Mouse (Mus musculus) layer of hippocampus, adult 9-10 months (tissue): ENCODE data around the gene Dscam.

ENCODE experiments used
- DNase-seq: peaks from one replicate; pipeline ENCODE4 v3.0.0; 2022; ENCODE audit warnings: low spot score

The Dscam gene

DNA sequence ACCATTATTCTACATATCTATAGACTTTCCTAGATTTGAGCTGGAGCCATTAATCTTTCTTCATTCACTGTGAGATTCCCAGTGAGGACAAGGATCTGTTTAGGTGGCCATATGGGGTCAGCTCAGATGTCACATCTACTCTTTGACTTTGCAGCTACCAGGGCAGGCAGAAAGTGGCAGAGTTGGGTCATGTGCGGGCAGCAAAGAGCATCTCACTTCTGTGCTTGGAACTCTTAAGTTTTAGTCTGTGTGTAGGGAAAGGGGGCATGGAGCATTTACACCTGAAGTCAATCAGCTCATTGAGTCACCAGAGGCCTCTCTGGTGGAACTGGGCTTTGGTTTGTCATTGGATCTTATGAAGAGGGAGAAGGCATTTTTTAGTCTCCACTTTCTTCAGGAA is 612.2 kb downstream of the Dscam start:
- no peak for DNase-seq

DNA sequence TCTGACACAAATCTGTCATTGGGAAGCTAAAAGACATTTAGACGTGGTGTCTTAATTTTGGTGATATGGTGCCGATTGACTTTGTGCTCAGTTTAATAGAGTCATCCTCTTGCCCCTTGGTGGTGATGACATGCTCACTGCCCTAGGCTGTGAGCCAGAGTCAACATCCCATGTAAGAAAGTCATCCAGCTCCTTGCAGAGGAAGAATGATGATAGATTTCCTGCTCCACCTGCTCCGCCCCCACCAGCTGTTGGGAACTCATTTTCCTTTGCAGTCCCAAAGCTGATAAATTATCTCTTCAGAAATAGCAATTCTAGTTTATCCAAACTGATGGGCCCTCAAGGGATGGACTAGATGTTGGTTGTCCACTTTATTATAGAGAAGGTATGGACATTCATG is 613.9 kb downstream of the Dscam start:
- no peak for DNase-seq

DNA sequence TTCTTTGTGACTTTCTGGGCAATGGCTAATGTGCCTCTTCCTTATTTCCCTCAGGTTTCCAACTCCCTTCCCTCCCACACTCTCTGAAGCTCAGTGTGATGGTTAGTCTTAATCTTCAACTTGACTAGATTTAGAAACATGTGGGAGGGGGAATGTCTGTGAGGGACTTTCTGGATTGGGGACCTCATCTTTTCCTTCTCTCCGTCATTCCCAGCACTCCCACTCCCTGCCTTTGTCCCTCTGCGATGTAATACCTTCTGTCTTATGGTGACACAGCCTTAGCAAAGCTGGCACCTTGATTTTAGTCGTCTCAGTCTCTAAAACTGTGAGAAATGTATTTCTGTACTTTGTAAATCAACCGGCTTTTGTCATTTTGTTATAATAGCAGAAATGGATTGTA is 615.1 kb downstream of the Dscam start:
- DNase-seq: no peak

DNA sequence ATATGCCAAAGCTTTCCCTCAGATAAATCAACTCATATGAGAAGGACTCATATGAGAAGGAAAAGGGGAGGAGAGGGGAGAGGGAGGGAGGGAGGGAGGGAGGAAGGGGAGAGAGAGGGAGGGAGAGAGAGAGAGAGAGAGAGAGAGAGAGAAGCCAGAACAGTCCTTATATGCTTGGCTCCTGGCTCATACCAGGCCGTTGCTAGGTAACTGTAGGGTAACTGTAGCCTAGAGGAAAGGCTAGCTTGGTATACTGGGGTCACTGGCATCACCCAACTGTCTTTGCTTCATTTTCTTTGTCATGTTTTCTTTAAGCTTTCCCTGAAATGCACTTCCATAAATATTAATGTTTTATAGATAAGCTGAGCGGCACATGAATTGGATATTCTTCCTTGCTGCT is 617.9 kb downstream of the Dscam start:
- DNase-seq: no peak

DNA sequence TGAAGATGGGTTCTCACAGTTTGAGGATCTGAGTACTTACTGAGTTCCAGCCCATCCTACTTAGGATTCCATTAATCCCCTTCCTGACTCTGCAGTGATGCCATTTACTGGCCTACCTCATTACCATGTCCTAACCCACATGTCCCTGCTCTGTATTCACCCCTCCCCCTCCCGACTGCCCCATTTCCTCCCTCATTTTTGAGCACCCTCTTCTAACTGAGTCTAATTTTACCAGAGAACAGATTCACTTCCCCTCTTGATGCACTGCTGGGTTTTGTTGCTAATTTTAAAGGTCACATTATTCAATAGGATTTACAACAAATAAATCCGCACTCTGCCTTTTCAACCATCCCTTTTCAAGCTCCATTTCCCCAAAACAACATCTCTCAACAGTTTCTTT is 629.5 kb downstream of the Dscam start:
- DNase-seq: peak; percentile 26
